Mouse (Mus musculus) C2C12 (cell line): ENCODE data around the gene Scamp2. TPM values are rescaled to one million over a fixed set of nuclear protein-coding genes. Genes with fewer than 3 reads are reported as not detected.
A peak's percentile ranks its signal among the peaks of the same experiment; 100 is the strongest.

ENCODE experiments used
- H3K27me3 ChIP-seq: one replicate; pipeline ENCODE4 v1.6.1; 2011; ENCODE audit not compliant: control insufficient read depth, insufficient read depth, insufficient read length
- H3K36me3 ChIP-seq: one replicate; pipeline ENCODE4 v1.6.1; 2011; ENCODE audit not compliant: control insufficient read depth, insufficient read depth
- H3K4me3 ChIP-seq: one replicate; pipeline ENCODE4 v1.5.1; 2011; ENCODE audit warnings: mild to moderate bottlenecking, control low read depth; ENCODE audit not compliant: poor library complexity, insufficient read depth, severe bottlenecking
- H3K79me2 ChIP-seq: one replicate; pipeline ENCODE4 v1.6.1; 2011; ENCODE audit not compliant: control insufficient read depth, insufficient read depth
- H3K79me3 ChIP-seq: one replicate; pipeline ENCODE4 v1.6.1; 2011; ENCODE audit warnings: low read depth, control low read depth
- H3ac ChIP-seq: one replicate; pipeline ENCODE3; 2011; ENCODE audit warnings: low read depth; ENCODE audit not compliant: control insufficient read depth, insufficient read length
- CEBPB ChIP-seq: IDR thresholded peaks from one replicate; pipeline ENCODE4 v1.6.1; 2011; ENCODE audit warnings: low read depth, mild to moderate bottlenecking, control low read depth, moderate library complexity
- CTCF ChIP-seq: IDR thresholded peaks from one replicate; pipeline ENCODE4 v1.5.1; 2011; ENCODE audit not compliant: control insufficient read depth, insufficient read depth, insufficient read length
- FOSL1 ChIP-seq: IDR thresholded peaks from one replicate; pipeline ENCODE4 v1.8.0; 2011; ENCODE audit warnings: mild to moderate bottlenecking, low read length; ENCODE audit not compliant: poor library complexity, insufficient read depth, severe bottlenecking
- MAX ChIP-seq: IDR thresholded peaks from one replicate; pipeline ENCODE4 v1.6.1; 2011; ENCODE audit warnings: mild to moderate bottlenecking, control low read depth
- MYOD1 ChIP-seq: IDR thresholded peaks from one replicate; pipeline ENCODE4 v1.6.1; 2011; ENCODE audit warnings: low read depth; ENCODE audit not compliant: control insufficient read depth, insufficient read length
- MYOG ChIP-seq: IDR thresholded peaks from one replicate; pipeline ENCODE4 v1.6.1; 2011; ENCODE audit not compliant: control insufficient read depth, insufficient read length; ENCODE audit errors: extremely low read depth
- USF1 ChIP-seq: IDR thresholded peaks from one replicate; pipeline ENCODE4 v1.6.1; 2011; ENCODE audit warnings: low read depth, mild to moderate bottlenecking, control low read depth, moderate library complexity
- polyA plus RNA-seq: library from polyadenylated mRNA; unstranded; fragments of >200 nt; fragmentation: generic; extraction: Trizol; gene quantifications from one replicate; pipeline ENCODE4 v1.2.1, GENCODE M21; 2012; ENCODE audit warnings: missing spikeins

The Scamp2 gene
- polyA plus RNA-seq, 1 experiment: 22.5 TPM

GRCm38 (mm10) chr9:57522861-57523246 is 37.9 kb upstream of the Scamp2 start:
- Histone ChIP-seq H3K4me3 (peak overlapping the region; percentile 64), H3K79me3 (peaks cover 63% of the 10 kb centered on the region), H3ac (no peak overlapping the region), H3K79me2 (peaks cover 67% of the 10 kb centered on the region), H3K36me3 (no peaks in the 10 kb centered on the region), H3K27me3 (no peaks in the 10 kb centered on the region)
- TF ChIP-seq MYOG (no peak), MYOD1 (no peak), FOSL1 (no peak), USF1 (no peak), CEBPB (no peak), CTCF (no peak), MAX (no peak)

DNA sequence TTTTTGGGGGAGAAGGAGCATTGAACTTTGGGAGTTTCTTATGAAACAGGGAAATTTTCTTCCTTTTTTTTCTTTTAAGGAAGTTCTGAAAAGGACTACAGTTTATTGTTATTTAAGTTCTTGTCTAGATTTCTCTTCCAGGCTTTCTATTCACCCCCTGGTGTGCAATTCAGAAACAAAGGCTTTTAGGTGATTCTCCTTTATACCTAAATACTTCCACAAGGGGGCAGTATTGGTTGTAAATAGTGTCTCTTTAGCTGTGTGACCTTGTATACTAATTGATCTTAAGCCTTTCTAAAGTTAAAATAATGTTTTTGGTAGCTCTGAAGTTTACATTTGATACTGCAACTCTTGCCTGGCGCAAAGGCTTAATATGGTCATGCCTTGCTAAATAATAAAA is 37.0 kb upstream of the Scamp2 start:
- TF ChIP-seq CTCF (no peak), MAX (no peak), USF1 (no peak), FOSL1 (no peak), CEBPB (no peak), MYOD1 (no peak), MYOG (no peak)
- Histone ChIP-seq H3K79me2 (peaks cover 76% of the 10 kb centered on the region), H3ac (no peak overlapping the region), H3K27me3 (no peaks in the 10 kb centered on the region), H3K79me3 (peaks cover 71% of the 10 kb centered on the region), H3K36me3 (peaks cover 3% of the 10 kb centered on the region), H3K4me3 (no peak overlapping the region)

- H3K27me3 ChIP-seq: no peaks in the 10 kb centered on the region
- no peak overlapping the region for H3K4me3 ChIP-seq
- no peak overlapping the region for H3ac ChIP-seq
- peaks cover 75% of the 10 kb centered on the region for H3K79me3 ChIP-seq
- H3K79me2 ChIP-seq: peaks cover 83% of the 10 kb centered on the region
- TF ChIP-seq MAX (no peak), FOSL1 (no peak), CTCF (no peak), CEBPB (no peak), USF1 (no peak)
- H3K36me3 ChIP-seq: peaks cover 10% of the 10 kb centered on the region
These were observed 36.3 kb upstream of the Scamp2 start for GRCm38 (mm10) chr9:57524439-57524838.

- TF ChIP-seq MYOD1 (no peak), MAX (no peak), USF1 (no peak), FOSL1 (no peak), MYOG (no peak), CEBPB (no peak), CTCF (no peak)
- Histone ChIP-seq H3K36me3 (peaks cover 18% of the 10 kb centered on the region), H3K79me3 (peaks cover 78% of the 10 kb centered on the region), H3K4me3 (no peak overlapping the region), H3K79me2 (peaks cover 93% of the 10 kb centered on the region), H3ac (no peak overlapping the region), H3K27me3 (no peaks in the 10 kb centered on the region)
These were observed 35.2 kb upstream of the Scamp2 start for GRCm38 (mm10) chr9:57525516-57525915.

DNA sequence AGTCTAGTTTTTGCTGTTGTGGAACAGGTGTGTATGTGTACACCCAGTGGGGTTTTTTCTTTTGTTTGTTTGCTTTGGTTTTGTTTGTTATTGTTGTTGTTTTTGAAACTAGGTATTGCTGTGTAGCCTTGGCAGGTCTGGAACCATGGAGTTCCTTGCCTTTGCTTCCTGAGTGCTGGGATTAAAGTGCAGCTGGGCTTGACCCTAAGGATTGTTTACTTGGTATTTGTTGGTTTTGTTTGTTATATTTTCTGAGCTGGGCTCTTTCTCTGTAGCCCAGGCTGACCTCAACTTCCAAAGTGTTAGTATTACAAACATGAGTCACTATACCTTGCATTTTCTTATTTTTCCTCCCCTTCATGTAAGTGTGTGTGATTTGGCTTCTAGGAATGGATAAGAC is 34.3 kb upstream of the Scamp2 start:
- no peaks in the 10 kb centered on the region for H3K27me3 ChIP-seq
- H3ac ChIP-seq: no peak overlapping the region
- H3K36me3 ChIP-seq: peaks cover 25% of the 10 kb centered on the region
- H3K79me2 ChIP-seq: peaks cover 95% of the 10 kb centered on the region
- no peak overlapping the region for H3K4me3 ChIP-seq
- peaks cover 77% of the 10 kb centered on the region for H3K79me3 ChIP-seq
- no peak for TF ChIP-seq CTCF
- TF ChIP-seq CEBPB: no peak
- TF ChIP-seq MYOG: no peak
- no peak for TF ChIP-seq MYOD1
- TF ChIP-seq MAX: no peak
- no peak for TF ChIP-seq USF1
- TF ChIP-seq FOSL1: no peak

- peaks cover 58% of the 10 kb centered on the region for H3K36me3 ChIP-seq
- no peak for TF ChIP-seq MAX
- TF ChIP-seq MYOG: no peak
- TF ChIP-seq CEBPB: no peak
- TF ChIP-seq MYOD1: no peak
- no peak for TF ChIP-seq USF1
- TF ChIP-seq FOSL1: no peak
- TF ChIP-seq CTCF: no peak
These were observed 28.8 kb upstream of the Scamp2 start for GRCm38 (mm10) chr9:57531946-57532345.

More at GRCm38 (mm10) chr9:57531946-57532345, 28.8 kb upstream of the Scamp2 start:
- Histone ChIP-seq H3K79me3 (peaks cover 23% of the 10 kb centered on the region), H3ac (no peak overlapping the region), H3K4me3 (no peak overlapping the region), H3K79me2 (peaks cover 46% of the 10 kb centered on the region), H3K27me3 (no peaks in the 10 kb centered on the region)
